Mouse (Mus musculus) erythroid progenitor cell, adult 5-6 weeks (primary cell): ENCODE results near the gene Atp6v1f. TPM values are rescaled to one million over a fixed set of nuclear protein-coding genes. Genes with fewer than 3 reads are reported as not detected.
A peak's percentile ranks its signal among the peaks of the same experiment; 100 is the strongest.

ENCODE experiments used
- ATAC-seq: replicated peaks from 2 replicates; pipeline ENCODE4 v1.8.0; 2016; ENCODE audit warnings: moderate number of reproducible peaks, mild to moderate bottlenecking, moderate TSS enrichment, inconsistent platforms; ENCODE audit not compliant: poor library complexity, low FRiP score, severe bottlenecking
- total RNA-seq, 2 experiments: library from RNA; stranded (forward) in 1 of 2; stranded (reverse) in 1 of 2; fragments of 150-400 nt in 1 of 2; fragments of 186-747, 209-891 nt in 1 of 2; gene quantifications; 2 replicates each; pipeline versions ENCODE4 v1.2.3 to v1.2.4; 2015 to 2017; ENCODE audit warnings: low replicate concordance in 2 of 2

The Atp6v1f gene
- total RNA-seq, 2 experiments from 2014 or later: 45.5 to 71.7 TPM

DNA sequence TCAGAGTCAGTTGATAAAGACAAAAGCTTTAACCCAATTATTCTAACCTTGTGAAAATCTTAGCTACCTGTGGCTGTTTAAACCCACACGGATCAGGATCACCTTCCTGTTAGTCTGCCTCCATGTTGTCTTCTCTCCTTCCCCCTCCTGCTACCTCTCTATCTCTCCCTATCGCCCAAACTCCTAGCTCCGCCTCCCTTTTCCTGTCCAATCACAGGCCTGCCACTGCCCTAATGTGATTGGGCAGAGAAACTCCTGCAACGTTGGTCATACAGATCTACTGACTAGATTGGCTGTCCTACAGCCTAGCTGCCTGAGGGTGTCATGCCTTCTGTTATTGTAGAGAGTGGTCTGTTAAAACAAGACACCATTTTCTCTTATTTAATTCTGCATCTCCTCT, 17.7 kb upstream of the Atp6v1f start:
- ATAC-seq: no peak

DNA sequence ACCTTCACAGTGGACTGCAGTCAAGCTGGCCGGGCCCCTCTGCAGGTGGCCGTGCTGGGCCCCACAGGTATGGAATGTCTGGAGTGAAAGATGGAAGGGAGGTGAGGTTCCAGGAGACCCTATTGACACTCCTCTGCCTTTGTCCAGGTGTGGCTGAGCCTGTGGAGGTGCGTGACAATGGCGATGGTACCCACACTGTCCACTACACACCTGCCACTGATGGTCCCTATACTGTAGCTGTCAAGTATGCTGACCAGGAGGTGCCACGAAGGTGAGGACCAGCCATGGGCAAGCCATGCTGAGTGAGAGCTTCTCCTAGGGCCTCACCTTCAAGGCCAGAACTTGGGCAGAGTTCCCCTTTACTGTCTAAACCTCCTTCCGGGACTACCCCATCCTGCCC, 16.9 kb upstream of the Atp6v1f start:
- ATAC-seq: no peak

DNA sequence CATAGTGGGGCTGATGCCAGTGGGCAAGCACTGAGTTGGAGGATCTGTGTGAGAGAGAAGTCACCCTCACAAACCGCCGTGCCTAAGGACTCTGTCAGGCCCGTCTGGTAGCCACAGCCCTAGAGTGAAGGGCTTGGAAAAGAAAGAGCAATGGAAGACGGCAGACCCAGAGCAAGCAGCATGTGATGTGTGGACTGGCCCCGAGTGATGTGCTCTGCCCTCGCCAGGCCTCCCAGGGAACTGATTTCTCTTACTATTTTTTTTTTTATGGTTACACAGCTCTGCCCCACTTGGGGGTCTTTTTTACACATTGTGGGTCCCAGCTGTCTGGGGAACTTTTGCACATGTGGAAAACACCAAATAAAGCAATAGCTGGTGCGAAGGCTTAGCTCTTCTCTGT, 6.0 kb upstream of the Atp6v1f start:
- no peak for ATAC-seq

DNA sequence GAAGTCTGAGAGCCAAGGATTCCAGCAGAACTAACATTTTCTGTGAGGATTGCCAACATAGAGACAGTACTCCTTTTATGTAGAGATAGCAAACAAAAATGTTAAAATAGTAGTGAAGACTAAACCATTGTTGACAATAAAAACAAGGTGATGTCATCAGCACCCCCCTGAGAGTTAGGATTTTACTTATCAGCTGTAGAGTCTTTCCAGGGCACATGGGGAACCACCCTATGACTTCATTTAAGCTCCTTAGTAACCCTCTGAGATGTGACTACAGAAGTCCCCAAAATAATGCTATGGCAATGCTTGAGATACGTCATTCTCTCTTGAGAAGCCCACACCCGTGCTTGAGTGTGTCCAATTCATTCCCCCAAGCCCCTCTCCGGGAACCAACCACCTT, 4.1 kb upstream of the Atp6v1f start:
- ATAC-seq: no peak

DNA sequence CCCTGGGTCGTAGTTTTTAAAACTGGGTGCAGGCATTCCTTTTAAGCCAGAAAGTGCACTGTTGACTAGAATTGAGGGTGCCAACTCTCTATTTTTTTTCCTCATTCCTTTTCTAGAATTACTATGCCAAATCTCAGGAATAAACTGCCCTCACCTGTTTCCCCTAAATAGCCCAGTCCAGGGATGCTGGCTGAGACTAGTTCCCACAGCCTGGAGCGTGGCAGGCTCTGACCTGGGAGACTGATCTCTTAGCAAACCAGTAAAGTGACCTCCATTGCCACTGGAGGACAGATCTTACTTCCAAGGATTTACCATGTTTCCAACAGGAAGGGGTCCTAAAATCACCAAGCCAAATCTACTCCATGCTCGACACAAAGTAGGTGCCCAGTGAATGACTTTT, 1.3 kb downstream of the Atp6v1f start:
- no peak for ATAC-seq

DNA sequence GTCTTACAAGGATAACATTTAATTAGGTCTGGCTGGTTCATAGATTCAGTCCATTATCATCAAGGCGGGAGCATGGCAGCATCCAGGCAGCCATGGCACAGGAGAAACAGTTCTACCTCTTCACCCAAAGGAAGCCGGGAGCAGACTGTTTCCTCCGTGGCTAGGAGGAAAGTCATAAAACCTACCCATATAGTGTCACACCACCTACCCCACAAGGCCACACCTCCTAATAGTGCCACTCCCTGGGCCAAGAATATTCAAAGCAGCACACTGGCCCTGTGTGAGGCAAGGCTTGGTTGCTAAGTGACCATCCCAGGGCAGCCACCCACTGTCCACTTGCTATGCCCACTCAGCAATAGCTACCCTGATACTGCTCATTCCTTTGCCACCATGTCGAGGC, 3.6 kb downstream of the Atp6v1f start, which contains the start of gene Atp6v1fnb:
TSS of gene Atp6v1fnb (plus strand) at position 301 of the 400 bp plus-strand sequence.
- no peak for ATAC-seq

DNA sequence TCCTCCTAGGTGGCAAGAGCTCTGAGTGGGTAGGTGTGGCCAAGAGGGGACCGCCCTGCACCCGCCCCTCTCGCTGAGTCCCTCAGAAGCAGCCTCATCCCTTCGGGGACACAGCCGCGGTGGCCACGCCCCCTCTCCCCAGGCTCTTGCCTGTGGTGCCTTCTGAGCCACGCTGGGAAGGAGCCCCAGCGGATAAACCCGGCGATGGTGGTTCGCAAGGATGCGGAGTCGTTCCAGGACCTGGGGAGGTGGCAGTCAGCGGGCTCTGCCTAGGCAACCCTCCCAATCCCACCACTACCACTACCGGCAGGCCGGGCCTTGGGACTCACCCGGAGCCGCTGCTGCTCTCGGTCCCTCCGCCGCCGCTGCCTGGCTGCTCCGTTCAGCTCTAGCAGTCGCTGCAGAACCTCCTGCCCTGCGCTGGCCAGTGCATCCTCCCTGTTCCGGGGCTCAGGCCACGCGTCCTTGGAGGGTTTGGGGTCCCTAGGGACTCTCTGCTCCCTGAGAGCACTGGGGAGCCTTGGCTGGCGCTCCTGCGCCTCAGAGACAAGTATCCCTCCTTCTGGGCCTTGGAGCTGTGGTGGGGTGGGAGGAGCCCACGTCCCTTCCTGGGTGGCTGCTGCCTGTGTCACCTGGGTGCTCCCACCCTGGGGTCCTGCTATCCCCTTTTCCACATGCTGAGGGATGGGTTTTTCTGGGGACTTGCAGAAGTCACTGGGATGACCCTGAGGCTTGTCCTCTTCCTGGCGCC, 6.6 kb downstream of the Atp6v1f start:
- peak; percentile 96 for ATAC-seq

DNA sequence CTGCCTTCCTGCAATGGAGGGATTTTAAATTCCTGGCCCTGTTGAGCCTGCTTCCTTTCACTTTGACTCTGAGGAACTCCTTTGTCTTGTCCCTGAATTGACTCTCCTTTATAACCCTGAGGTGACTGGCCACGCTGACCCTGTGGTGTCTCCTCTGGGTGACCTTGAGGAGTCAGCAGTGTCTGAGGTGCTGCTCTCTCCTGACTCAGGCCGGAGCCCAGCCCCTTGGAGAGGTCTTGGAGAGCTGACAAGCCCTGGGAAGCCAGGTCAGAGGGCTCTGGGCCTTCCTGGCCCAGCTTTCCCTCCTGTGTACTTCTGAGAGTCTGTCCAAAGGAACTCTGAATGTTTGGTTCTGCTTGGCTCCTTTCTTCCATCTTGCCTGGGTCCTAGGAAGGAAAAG, 7.2 kb downstream of the Atp6v1f start:
- ATAC-seq: no peak

DNA sequence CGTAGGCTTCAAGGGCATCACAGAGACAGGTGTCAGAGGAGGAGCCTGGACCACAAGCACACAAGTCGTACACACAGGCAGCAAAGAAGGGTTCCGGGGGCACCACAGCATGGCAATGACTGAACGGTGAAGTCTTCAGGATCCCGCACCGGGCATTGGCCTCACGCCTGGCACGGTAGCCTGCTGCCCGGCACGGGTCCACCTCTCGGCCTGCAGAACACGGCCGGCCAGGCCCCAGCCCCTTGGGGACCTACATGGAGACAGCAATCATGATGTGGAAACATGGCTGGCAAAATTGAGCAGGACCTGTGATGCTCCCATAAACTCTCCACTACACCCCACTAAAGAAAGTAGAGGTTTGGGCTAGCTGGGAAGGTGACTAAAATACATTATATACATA, 15.2 kb downstream of the Atp6v1f start:
- ATAC-seq: no peak

DNA sequence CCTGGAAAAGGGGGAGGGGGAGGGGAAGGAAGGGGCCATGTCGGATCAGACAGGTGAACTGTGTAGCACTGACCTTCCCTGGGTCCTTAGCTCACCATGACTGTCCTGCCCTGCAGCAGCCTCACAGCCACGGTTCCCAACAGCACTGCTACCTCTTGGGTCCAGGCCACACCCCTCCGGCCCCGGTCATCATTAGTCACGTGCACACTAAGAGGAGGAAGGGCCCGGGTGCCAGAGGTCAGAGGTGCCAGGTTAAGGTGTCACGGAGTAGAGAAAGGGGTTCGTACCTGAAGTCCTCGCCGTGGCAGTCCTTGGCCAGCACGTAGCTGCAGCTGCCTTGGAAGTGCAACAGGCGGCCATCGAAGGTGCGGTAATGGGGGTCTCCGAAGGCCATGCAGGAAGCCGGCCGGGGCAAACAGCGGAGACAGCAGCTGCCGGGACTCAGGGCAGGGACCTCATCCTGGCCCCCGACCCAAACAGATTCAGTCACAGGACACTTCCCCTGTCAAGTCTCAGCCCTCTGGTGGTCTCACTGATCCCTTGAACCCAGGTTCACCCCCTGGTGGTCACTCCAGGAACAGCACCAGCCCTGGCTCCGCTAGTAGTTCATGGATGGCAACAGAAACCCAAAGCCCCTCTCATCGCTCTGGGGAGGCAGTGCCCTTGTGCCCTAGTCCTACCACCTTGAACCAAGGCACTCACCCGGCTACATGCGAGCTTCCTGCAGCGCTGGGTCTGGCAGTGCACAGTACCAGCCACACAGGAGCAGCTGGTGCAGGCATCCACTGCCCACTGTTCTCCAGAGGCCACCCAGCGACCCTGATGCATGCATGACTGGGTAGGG, 17.4 kb downstream of the Atp6v1f start:
- peak; percentile 54 for ATAC-seq

DNA sequence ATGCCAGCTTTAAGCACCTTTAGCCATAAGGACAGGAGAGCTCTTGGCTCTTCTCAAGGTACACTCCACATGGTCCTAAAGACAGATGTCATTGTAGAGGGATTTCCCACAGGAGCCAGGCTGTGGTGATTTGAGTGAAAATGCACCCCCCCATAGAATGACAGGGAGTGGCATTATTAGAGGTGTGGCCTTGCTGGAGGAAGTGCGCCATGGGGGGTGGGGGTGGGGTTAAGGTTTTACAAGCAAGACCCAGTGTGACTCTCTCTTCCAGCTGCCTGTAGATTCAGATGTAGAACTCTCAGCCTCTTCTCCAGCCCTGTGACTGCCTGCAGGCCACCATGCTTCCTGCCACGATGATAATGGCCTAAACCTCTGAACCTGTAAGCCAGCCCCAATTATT, 18.4 kb downstream of the Atp6v1f start:
- no peak for ATAC-seq

DNA sequence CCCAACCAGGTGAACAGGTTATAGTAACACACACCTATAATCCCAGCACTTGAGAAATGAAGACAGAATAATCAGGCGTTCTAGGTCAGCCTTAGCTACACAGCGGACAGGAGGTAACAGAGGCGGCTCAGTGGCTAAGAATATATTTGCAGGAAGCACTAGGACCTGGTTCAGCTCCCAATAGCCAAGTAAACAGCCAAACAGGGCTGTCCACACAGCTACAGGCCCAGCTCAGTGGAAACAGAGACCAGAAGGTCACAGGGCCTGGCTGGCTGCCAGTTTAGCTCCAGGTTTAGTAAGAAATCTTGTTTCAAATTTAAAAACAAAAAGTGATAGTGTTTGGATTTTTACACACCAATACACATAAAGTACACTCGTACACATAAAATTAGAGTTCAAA, 26.6 kb downstream of the Atp6v1f start:
- ATAC-seq: no peak

DNA sequence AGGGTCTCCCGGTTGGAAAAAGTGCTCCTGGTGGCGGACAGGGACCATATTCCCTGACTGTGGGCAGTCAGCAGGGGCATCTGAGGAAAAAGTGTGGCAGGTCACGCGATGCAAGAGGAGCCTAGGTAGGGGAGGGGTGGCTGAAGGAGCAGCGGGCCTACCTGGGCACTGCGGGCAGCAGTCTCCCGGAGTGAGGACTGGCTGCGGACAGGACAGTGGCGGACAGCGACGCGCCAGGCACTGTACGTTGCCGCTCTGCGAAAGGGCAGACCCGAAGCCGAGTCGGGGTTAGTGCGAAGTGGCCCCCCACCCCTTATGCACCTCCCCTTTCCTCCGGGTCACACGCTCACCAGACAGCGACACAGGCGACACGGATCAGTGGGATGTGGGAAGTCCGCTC, 28.8 kb downstream of the Atp6v1f start:
- ATAC-seq: no peak

DNA sequence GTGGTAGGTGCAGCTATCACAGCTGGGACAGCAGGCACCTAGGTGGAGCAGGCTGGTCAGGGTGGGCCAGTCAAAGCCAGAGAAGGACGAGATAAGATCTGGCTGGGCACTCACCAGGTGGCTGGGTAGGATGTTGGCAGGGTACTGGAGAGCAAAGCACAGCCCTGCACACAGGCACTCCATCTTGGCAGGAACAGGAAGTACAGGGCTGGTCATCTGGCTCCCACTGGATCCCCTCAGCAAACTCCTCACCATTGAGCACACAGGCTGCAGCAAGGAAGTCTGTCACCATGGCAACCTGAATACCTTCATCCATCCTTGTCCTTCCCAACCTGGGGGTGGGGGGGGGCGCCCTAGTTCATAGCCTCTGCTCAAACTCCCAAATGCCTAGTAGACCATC, 30.3 kb downstream of the Atp6v1f start:
- no peak for ATAC-seq

DNA sequence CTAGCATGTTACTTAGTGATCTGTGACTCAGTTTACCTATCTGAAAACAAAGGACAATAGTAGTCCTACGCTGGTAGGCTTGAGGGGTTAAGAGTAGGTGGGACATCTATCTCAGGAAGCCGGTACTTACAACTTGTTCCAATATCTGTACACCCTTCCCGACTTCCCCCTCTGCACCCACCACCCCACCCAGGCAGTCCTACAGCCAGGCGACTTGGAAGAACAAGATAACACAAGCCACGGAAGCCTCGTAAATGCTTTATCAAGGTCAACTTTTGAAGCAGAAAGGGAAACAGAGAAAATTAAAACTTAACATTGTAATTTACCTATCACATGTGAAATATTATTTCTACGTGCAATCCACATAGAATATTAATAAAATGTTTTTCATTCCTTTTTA, 32.7 kb downstream of the Atp6v1f start:
- no peak for ATAC-seq

DNA sequence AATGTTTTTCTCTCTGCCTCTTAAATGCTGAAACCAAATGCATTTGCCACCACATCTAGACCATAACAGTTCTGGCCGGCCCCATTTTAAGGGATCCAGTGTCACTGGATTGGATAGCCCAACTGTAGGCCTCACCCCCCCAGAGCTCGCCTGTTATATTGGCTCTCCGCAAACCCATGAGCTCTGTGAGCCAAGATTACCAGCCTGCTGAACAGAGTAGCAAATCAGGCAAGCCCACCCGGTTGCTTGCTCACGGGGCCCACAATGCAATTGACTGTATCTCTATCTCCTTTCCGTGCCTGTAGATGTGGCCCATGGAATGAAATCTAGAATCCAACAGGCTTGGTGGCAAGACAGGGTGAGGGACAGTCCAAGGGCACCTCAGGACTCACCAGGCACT, 33.3 kb downstream of the Atp6v1f start:
- ATAC-seq: no peak

DNA sequence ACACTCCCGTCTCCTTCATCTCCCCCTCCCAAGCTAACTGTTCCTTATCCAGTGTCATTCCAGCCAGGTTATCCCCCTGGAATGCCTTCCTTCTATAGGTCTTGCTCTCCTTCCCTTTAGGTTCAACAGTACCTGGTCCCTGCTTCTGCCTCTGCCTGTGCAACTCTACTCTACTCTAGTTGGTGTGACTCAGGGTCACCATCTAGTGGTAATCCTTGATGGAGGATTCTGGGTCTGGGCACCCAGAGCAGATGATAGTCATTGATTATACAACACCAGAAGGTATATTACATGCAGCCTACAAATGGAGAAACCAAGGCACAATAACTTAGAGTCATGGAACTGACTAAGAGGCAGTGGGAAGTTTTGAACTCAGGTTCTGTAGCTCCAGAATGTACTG, 34.1 kb downstream of the Atp6v1f start:
- no peak for ATAC-seq

DNA sequence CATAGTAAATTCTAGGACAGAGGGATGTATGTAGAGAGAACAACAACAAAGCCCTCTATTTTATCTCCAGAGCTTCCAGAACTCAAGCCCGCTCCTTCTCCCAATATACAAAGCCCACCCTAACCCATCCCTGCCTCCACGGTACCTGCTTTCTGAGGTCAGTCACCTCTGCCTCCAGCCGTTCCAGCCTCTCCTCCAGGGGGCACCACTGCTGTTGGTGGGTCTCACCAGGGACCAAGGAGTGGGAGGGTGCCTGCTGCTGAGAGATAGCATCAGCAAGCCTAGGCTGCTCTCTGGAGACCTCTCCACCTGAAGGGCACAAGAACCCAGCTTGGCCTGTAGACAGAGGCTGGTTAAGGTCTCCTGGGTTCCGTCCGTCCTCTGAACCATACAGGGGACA, 38.0 kb downstream of the Atp6v1f start:
- ATAC-seq: no peak

DNA sequence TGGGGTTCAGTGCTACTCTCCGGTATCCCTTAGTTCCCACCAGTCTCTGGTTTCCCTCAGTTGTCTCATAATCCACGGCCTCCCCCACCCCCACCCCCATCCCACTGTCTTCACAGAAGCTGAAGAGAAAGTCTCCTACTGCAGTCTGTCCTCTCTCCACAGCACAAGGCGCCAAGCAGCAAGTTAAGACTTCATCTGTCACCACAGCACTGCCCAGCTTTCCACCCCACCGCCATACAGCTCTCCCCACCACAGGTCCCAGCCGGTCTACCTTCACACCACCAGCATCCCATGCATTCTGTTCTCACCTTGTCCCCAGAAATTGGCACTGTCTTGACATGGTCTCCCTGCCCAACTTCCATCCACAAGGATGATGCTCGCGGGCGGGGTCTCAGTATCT, 39.3 kb downstream of the Atp6v1f start:
- no peak for ATAC-seq

DNA sequence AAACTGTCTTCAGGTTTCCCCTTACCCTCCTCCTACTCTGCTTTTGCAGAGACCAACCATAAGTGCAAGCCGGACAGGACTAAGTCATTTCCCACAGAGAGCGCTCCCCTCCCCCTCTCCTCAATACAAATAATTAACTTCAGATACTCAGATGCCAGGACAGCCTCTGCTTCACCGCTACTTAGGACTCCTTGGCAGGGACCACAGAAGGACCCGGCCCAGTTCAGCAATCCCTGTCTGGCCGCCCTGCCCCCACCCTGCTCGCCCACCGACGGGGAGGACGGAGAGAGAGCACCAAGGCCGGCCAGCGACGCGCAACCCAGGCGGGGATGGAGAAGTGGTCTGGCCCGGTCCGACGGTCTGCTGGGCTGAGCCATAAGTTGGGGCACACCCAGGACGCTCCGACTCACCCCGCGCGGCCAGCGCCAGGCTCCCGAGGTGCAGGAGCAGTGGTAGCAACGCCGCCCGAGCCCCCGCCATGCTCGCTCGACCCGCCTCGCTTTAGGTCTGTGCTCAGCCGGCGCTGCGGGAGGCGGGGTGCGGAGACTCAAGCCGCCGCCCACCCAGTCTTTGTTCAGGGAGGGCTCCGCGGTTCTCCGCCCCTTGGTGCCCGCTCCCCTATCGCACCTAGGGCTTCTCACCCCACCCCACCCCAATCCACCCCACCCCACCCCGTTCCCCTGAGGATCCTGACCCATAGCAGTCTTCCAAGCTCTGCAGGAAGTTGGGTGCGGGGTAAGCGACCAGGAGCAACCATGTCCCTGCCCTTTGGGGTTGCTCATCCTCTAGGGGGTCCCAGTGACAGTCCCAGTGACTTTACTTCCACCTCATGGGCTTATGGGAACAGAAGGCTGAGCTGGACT, 40.2 kb downstream of the Atp6v1f start, which contains the start of gene Kcp:
TSS of gene Kcp (minus strand) at position 506 of the 863 bp plus-strand sequence.
- no peak for ATAC-seq
